Mouse (Mus musculus) left cerebral cortex, adult 2 months (tissue): Measurements from ENCODE around the gene Ryr3. TPM values are rescaled to one million over a fixed set of nuclear protein-coding genes. Genes with fewer than 3 reads are reported as not detected.
A peak's percentile ranks its signal among the peaks of the same experiment; 100 is the strongest.

Source experiments
- DNase-seq, 2 experiments: peaks; one replicate each; pipeline ENCODE4 v3.0.0; 2021 to 2022; ENCODE audit warnings: low spot score in 2 of 2, mixed read lengths in 1 of 2; ENCODE audit errors: extremely low spot score in 1 of 2
- H3K27ac ChIP-seq: fragments of 200-600 bp; 2 replicates; pipeline ENCODE4 v1.8.1; 2022
- H3K4me3 ChIP-seq: fragments of 200-600 bp; 2 replicates; pipeline ENCODE4 v1.8.1; 2022
- CTCF ChIP-seq: fragments of 200-600 bp; IDR thresholded peaks from 2 replicates; pipeline ENCODE4 v1.8.1; 2022; ENCODE audit warnings: antibody characterized with exemption, mild to moderate bottlenecking, moderate library complexity
- intact Hi-C: fragments of 180-260 bp; cut with DNase I; formaldehyde crosslinking; loops from one replicate; pipeline ENCODE4 v1.15.1; 2025
- total RNA-seq, 2 experiments: library from RNA; stranded (reverse); gene quantifications; 2 replicates each; pipeline ENCODE4 v1.2.3; 2021

The Ryr3 gene
- total RNA-seq, 2 experiments from 2014 or later, result 26.3 to 33.7 TPM

GRCm38 (mm10) chr2:112819059-112819458 lies 397.8 kb downstream of the Ryr3 start:
- no peak overlapping the region for H3K27ac ChIP-seq
- no peak for DNase-seq
- no peak for TF ChIP-seq CTCF
- H3K4me3 ChIP-seq, result no peak overlapping the region
- intact Hi-C loops, result no loop called here

- intact Hi-C loops, result no loop called here
- no peak overlapping the region for H3K27ac ChIP-seq
- DNase-seq, result no peak
- no peak overlapping the region for H3K4me3 ChIP-seq
- no peak for TF ChIP-seq CTCF
Measured at GRCm38 (mm10) chr2:112816976-112817375, 399.9 kb downstream of the Ryr3 start.

- Histone ChIP-seq H3K27ac (no peak overlapping the region), H3K4me3 (no peak overlapping the region)
- no peak for DNase-seq
- no peak for TF ChIP-seq CTCF
- intact Hi-C loops, result no loop called here
Measured at GRCm38 (mm10) chr2:112815960-112816359, 400.9 kb downstream of the Ryr3 start.

DNA sequence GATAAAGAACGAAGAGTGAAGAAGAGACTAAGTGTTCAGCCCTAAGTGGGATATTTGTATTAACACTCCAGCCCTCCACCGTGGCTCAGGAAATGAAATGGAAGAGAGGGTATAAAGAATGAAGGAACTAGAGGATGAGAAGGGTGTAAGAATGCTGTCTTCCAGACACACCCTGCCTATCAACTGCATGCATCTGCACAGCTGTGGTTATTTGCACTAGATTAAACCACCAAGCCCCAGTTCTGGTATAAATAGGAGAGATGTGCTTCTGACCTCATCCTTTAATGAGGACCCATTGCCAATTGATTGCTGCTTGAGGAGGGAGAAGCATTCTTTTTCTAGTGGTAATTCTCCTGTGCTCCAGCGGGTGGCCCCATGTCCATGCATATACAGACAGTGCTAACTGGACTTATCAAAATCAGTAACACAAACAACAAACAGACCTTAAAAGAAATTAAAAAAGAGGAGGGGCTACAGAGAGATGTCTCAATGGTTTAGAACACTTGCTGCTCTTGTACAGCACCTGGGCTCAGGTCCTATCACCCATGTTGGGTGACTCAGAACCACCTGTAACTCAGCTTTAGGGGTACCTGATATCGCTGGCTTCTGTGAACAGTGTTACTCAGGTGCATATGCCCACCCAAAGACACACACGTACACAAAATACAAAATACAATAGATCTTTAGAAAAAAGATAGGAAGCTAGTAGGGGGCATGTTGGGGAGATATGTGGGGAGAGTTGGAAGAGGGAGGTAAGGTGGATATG lies 404.1 kb downstream of the Ryr3 start:
- no peak for DNase-seq
- peak; percentile 57 for TF ChIP-seq CTCF
- intact Hi-C loops, result no loop called here
- H3K27ac ChIP-seq, result no peak overlapping the region
- no peak overlapping the region for H3K4me3 ChIP-seq

GRCm38 (mm10) chr2:112806015-112806414 lies 410.9 kb downstream of the Ryr3 start:
- TF ChIP-seq CTCF, result no peak
- no peak for DNase-seq
- Histone ChIP-seq H3K4me3 (no peak overlapping the region), H3K27ac (no peak overlapping the region)
- intact Hi-C loops, result no loop called here

DNA sequence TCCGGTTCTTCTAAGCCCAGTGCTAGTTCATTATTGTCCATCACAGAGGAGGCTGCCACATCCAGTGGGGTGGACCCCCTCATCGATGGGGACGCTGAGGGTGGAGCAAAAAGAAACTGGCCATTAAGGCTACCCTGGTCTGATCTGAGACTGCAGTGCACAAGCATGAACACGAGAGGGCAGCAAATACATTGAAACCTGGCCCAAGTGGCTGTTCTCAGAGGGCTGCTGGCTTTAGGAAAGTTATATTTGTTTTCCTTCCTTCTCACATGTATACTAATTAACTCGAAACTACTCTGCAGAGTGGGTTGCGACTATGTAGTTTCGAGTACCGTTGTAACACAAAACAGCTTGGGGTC lies 416.9 kb downstream of the Ryr3 start:
- peak; percentile 89 for TF ChIP-seq CTCF
- intact Hi-C loops, result loop anchor here (2.0 to 5.0 kb wide), 3 partner anchors 417 to 622 kb away; partner anchors contain the start of gene Ryr3
- H3K27ac ChIP-seq, result no peak overlapping the region
- H3K4me3 ChIP-seq, result no peak overlapping the region
- peak; percentile 55 to 75 for DNase-seq

DNA sequence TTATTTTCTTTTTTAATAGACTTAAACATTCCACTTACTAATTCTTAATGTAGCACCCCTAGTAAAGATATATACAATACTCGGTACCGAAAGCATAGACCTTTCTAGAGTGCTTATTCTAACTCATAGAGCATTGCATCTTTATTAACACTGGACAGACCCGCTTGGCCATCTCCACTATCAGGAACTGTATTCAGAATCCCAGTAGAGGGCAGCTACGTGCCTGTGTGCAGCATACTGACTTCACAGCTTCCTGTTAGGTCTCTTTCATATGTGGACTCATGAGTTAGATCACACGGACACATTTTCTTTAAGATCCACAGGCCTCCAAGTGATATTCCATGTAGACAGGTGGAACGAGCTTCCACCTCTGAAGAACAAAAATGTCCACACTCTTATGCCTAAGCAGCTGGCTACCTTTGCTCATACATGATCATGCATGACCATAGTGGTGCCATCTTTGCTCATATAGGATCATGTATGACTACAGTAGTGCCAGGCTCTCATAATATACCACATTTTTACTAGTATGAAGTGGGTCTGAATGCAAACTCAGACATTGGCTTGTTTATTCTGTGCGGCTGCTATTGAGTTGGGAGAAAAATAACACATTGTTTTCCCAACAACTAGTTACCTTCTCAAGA lies 417.4 kb downstream of the Ryr3 start:
- intact Hi-C loops, result no loop called here
- no peak overlapping the region for H3K4me3 ChIP-seq
- no peak for TF ChIP-seq CTCF
- H3K27ac ChIP-seq, result no peak overlapping the region
- DNase-seq, result no peak

DNA sequence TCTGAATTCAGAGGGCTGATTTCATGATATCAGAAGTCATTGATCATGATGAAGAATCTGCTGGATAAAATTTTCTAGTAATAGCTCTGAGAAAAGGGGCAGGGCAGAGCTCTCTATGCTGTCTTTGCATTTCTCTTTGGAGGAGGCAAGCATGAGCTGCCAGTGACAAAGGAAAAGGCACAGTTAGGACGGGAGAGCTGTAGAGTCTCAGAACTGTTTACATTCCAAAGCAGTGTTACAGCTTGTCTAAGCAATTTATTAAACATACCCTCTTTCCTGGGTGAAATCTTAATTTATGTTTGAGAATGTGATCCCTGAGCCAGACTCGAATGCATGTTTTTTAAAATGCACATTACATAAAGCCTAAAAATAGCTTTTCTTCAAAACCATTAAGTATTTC lies 435.3 kb downstream of the Ryr3 start:
- no peak for TF ChIP-seq CTCF
- no peak for DNase-seq
- H3K27ac ChIP-seq, result no peak overlapping the region
- intact Hi-C loops, result no loop called here
- no peak overlapping the region for H3K4me3 ChIP-seq

DNA sequence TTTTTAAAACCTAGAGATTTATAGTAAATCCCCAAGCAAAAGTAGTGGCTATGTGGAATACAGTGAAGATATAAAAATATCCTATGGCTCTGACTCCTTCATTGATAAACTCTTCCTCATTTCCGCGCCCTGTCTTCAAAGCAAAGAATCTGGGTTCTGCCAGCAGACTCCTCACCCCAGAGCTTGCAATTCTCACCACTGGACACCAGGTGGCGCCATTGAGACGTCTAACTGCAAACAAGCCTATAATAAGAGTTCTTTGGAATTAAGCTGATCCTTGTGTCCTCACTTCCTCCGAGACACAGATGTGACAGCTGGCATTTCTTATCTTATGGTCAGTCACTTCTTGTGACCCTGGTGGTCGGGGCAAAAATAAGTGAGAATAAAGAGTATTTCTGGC lies 442.1 kb downstream of the Ryr3 start:
- Histone ChIP-seq H3K27ac (no peak overlapping the region), H3K4me3 (no peak overlapping the region)
- peak; percentile 72 to 82 for DNase-seq
- TF ChIP-seq CTCF, result peak; percentile 88
- intact Hi-C loops, result loop anchor here (2.0 kb wide), 1 partner anchor 528 kb away; no protein-coding TSS in a partner anchor

- no peak overlapping the region for H3K4me3 ChIP-seq
- intact Hi-C loops, result loop anchor here (2.0 kb wide), 1 partner anchor 267 kb away; no protein-coding TSS in a partner anchor
- DNase-seq, result no peak
- no peak overlapping the region for H3K27ac ChIP-seq
- peak; percentile 53 for TF ChIP-seq CTCF
Measured at GRCm38 (mm10) chr2:112767665-112768064, 449.2 kb downstream of the Ryr3 start.

GRCm38 (mm10) chr2:112765046-112765445 lies 451.9 kb downstream of the Ryr3 start:
- peak in 1 of 2 experiments; percentile 22 for DNase-seq
- no peak overlapping the region for H3K27ac ChIP-seq
- TF ChIP-seq CTCF, result peak; percentile 49
- intact Hi-C loops, result no loop called here
- no peak overlapping the region for H3K4me3 ChIP-seq

- intact Hi-C loops, result loop anchor here (5.0 kb wide), 1 partner anchor 227 kb away; no protein-coding TSS in a partner anchor
- no peak for DNase-seq
- Histone ChIP-seq H3K27ac (no peak overlapping the region), H3K4me3 (no peak overlapping the region)
- no peak for TF ChIP-seq CTCF
Measured at GRCm38 (mm10) chr2:112764274-112764673, 452.6 kb downstream of the Ryr3 start.

DNA sequence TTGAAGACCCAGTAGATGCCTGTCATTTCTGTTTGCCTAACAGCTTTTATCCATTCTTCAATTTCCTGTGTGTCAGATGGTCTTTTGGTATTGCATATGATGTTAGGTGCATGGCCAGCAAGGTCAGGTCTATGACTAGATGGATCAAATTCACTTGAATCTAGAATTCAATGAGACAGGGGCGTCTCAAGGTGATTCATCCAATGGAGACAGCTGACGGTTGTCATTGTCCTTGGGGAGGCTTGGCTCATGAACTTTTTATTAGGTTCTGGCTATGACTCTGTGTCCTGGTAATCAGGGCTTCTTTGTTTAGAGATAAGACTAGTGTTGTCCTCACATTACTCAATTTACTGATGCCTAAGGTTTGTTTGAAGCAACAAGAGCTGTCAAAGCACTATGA lies 454.9 kb downstream of the Ryr3 start:
- TF ChIP-seq CTCF, result no peak

More for the DNA sequence above, 454.9 kb downstream of the Ryr3 start:
- intact Hi-C loops, result loop anchor here (5.0 kb wide), 1 partner anchor 225 kb away; no protein-coding TSS in a partner anchor
- H3K4me3 ChIP-seq, result no peak overlapping the region
- no peak overlapping the region for H3K27ac ChIP-seq
- no peak for DNase-seq
